Mouse (Mus musculus) Patski (cell line): ENCODE data around the gene Dph6. TPM values are rescaled to one million over a fixed set of nuclear protein-coding genes. Genes with fewer than 3 reads are reported as not detected.

Experiments
- ATAC-seq: fragments of 100-300 bp; one replicate; pipeline ENCODE4 v1.8.0; 2021
- CTCF ChIA-PET: fragments of 350-600 bp; sonication (Branson Sonifier 250); formaldehyde crosslinking; loops from one replicate; lab custom pipeline; 2022; ENCODE audit warnings: inconsistent platforms; lab: Charles Lee
- POLR2A ChIA-PET: fragments of 350-600 bp; sonication (Branson Sonifier 250); formaldehyde crosslinking; loops from one replicate; lab custom pipeline; 2022; ENCODE audit warnings: antibody characterized with exemption, inconsistent platforms; lab: Charles Lee
- DNase-seq: peaks from one replicate; pipeline ENCODE4 v3.0.0-alpha.2; 2011; ENCODE audit warnings: low read depth, low spot score
- H3K27me3 ChIP-seq: fragments of 371-371 bp; one replicate; pipeline ENCODE4 v1.5.1; 2021
- CTCF ChIP-seq: fragments of 100-300 bp; IDR thresholded peaks from one replicate; pipeline ENCODE4 v1.5.1; 2021
- in situ Hi-C: fragments of 300-500 bp; cut with MboI; formaldehyde crosslinking; loops from 3 replicates; pipeline ENCODE4 v1.11.1; 2018; ENCODE audit warnings: low pct_unique_long_range_greater_than_20kb, mixed read lengths
- polyA plus RNA-seq: library from polyadenylated mRNA; unstranded; gene quantifications from one replicate; pipeline ENCODE4 v1.2.3, GENCODE M21; 2021

The Dph6 gene
- 19.0 TPM for polyA plus RNA-seq

- ATAC-seq, result peak; percentile 99
- ChIA-PET POLR2A (interaction anchor here (0.6 kb wide), 1 partner anchor 1450 kb away, joined by 3 read pairs; no protein-coding TSS in a partner anchor), CTCF (interaction anchor here (1.5 kb wide), 1 partner anchor 9 kb away, joined by 3 read pairs; no protein-coding TSS in a partner anchor)
- DNase-seq, result peak; percentile 44
- TF ChIP-seq CTCF, result no peak
- in situ Hi-C loops, result no loop called here
- H3K27me3 ChIP-seq, result no peaks in the 10 kb centered on the region
These were observed at the start of gene Dph6 for GRCm38 (mm10) chr2:114654365-114655239. Gene Dph6 (minus strand): TSS chr2:114654964.

GRCm38 (mm10) chr2:114700966-114701685 is 46.4 kb upstream of the Dph6 start:
- CTCF ChIA-PET, result no interaction called here
- no peaks in the 10 kb centered on the region for H3K27me3 ChIP-seq
- in situ Hi-C loops, result no loop called here
- ATAC-seq, result no peak
- DNase-seq, result no peak
- no peak for TF ChIP-seq CTCF
- POLR2A ChIA-PET, result interaction anchor here (0.7 kb wide), 2 partner anchors 10 to 409 kb away, joined by 3 read pairs; no protein-coding TSS in a partner anchor

- TF ChIP-seq CTCF, result no peak
These were observed 36.8 kb upstream of the Dph6 start for GRCm38 (mm10) chr2:114691607-114692006.

GRCm38 (mm10) chr2:114687483-114687882 is 32.7 kb upstream of the Dph6 start:
- in situ Hi-C loops, result no loop called here
- ChIA-PET POLR2A (no interaction called here), CTCF (no interaction called here)
- H3K27me3 ChIP-seq, result peaks cover 18% of the 10 kb centered on the region
- DNase-seq, result no peak
- TF ChIP-seq CTCF, result no peak
- ATAC-seq, result no peak

More at GRCm38 (mm10) chr2:114691607-114692006, 36.8 kb upstream of the Dph6 start:
- in situ Hi-C loops, result no loop called here
- ChIA-PET CTCF (no interaction called here), POLR2A (interaction anchor here (0.5 kb wide), 1 partner anchor 10 kb away, joined by 3 read pairs; no protein-coding TSS in a partner anchor)
- no peak for ATAC-seq
- peaks cover 14% of the 10 kb centered on the region for H3K27me3 ChIP-seq
- DNase-seq, result no peak

- no peak for ATAC-seq
- DNase-seq, result no peak
- no peak for TF ChIP-seq CTCF
- ChIA-PET POLR2A (no interaction called here), CTCF (no interaction called here)
- in situ Hi-C loops, result no loop called here
- peaks cover 16% of the 10 kb centered on the region for H3K27me3 ChIP-seq
These were observed 32.3 kb upstream of the Dph6 start for GRCm38 (mm10) chr2:114687081-114687480.

- ATAC-seq (no peak), DNase-seq (no peak)
- no peak for TF ChIP-seq CTCF
- ChIA-PET CTCF (no interaction called here), POLR2A (no interaction called here)
- in situ Hi-C loops, result no loop called here
- H3K27me3 ChIP-seq, result peaks cover 10% of the 10 kb centered on the region
These were observed 19.1 kb upstream of the Dph6 start for GRCm38 (mm10) chr2:114673831-114674230.

GRCm38 (mm10) chr2:114670983-114671382 is 16.2 kb upstream of the Dph6 start:
- no peak for ATAC-seq
- TF ChIP-seq CTCF, result no peak
- POLR2A ChIA-PET, result no interaction called here

GRCm38 (mm10) chr2:114658954-114659353 is 4.2 kb upstream of the Dph6 start:
- no peaks in the 10 kb centered on the region for H3K27me3 ChIP-seq
- in situ Hi-C loops, result no loop called here
- no peak for TF ChIP-seq CTCF
- CTCF ChIA-PET, result interaction anchor here (1.2 kb wide), 1 partner anchor 11 kb away, joined by 3 read pairs; no protein-coding TSS in a partner anchor
- no peak for ATAC-seq
- POLR2A ChIA-PET, result no interaction called here
- DNase-seq, result no peak

More at GRCm38 (mm10) chr2:114670983-114671382, 16.2 kb upstream of the Dph6 start:
- in situ Hi-C loops, result no loop called here
- CTCF ChIA-PET, result interaction anchor here (1.0 kb wide), 1 partner anchor 10 kb away, joined by 3 read pairs; no protein-coding TSS in a partner anchor
- H3K27me3 ChIP-seq, result peaks cover 13% of the 10 kb centered on the region
- DNase-seq, result no peak

GRCm38 (mm10) chr2:114646240-114646639 is 8.5 kb downstream of the Dph6 start:
- in situ Hi-C loops, result loop anchor here (25.0 kb wide), 1 partner anchor 866 kb away; no protein-coding TSS in a partner anchor
- ChIA-PET CTCF (no interaction called here), POLR2A (no interaction called here)
- H3K27me3 ChIP-seq, result no peaks in the 10 kb centered on the region
- no peak for TF ChIP-seq CTCF
- DNase-seq (no peak), ATAC-seq (no peak)

GRCm38 (mm10) chr2:114643832-114644231 is 10.9 kb downstream of the Dph6 start:
- no peak for DNase-seq
- ATAC-seq, result no peak
- CTCF ChIA-PET, result no interaction called here
- TF ChIP-seq CTCF, result no peak
- in situ Hi-C loops, result loop anchor here (25.0 kb wide), 1 partner anchor 868 kb away; no protein-coding TSS in a partner anchor
- POLR2A ChIA-PET, result interaction anchor here (0.6 kb wide), 1 partner anchor 133 kb away, joined by 4 read pairs; no protein-coding TSS in a partner anchor
- no peaks in the 10 kb centered on the region for H3K27me3 ChIP-seq
